Mouse (Mus musculus) adrenal gland, adult 2 months (tissue): ENCODE results near the gene Gad1. TPM values are rescaled to one million over a fixed set of nuclear protein-coding genes. Genes with fewer than 3 reads are reported as not detected.

Source experiments
- DNase-seq: peaks from one replicate; pipeline ENCODE4 v3.0.0; 2021
- long read RNA-seq: library from polyadenylated mRNA; stranded (forward); transcript quantifications from one replicate; pipeline ENCODE4 v2.0.0, GENCODE M21; 2021
- polyA plus RNA-seq: library from polyadenylated mRNA; depleted of rRNA; stranded (reverse); fragments of >200 nt; gene quantifications from 2 replicates; pipeline ENCODE4 v1.2.3, GENCODE M21; 2012; rRNA removed
- total RNA-seq, 2 experiments: library from RNA; stranded (reverse); gene quantifications; 2 replicates each; pipeline ENCODE4 v1.2.3; 2021

Gene Gad1
- total RNA-seq, result 1 to 10 TPM; 4.2 to 9.5 TPM
- polyA plus RNA-seq, result 4.2 and 8.0 TPM in 2 replicates
- long read RNA-seq, partial matches to known transcripts, result 0 of 6 reads
- long read RNA-seq, other reads (novel, unspliced or antisense), result 2 of 6 reads

- DNase-seq, result no peak
These were observed at the start of gene Gad1 for GRCm38 (mm10) chr2:70552772-70553171. TSS of gene Gad1 (plus strand) at chr2:70553072.

GRCm38 (mm10) chr2:70503436-70503835, 49.4 kb upstream of the Gad1 start:
- no peak for DNase-seq

GRCm38 (mm10) chr2:70505229-70505628, 47.6 kb upstream of the Gad1 start:
- no peak for DNase-seq

GRCm38 (mm10) chr2:70505896-70506295, 47.0 kb upstream of the Gad1 start:
- no peak for DNase-seq

- no peak for DNase-seq
These were observed 46.5 kb upstream of the Gad1 start for GRCm38 (mm10) chr2:70506372-70506771.

GRCm38 (mm10) chr2:70508496-70508895, 44.4 kb upstream of the Gad1 start, which contains the start of gene Erich2:
TSS of gene Erich2 (plus strand) at chr2:70508819.
- no peak for DNase-seq

- peak; percentile 92 for DNase-seq
These were observed 43.7 kb upstream of the Gad1 start for GRCm38 (mm10) chr2:70509021-70509632.

- DNase-seq, result peak; percentile 36
These were observed 14.6 kb upstream of the Gad1 start for GRCm38 (mm10) chr2:70538283-70538682.

- no peak for DNase-seq
These were observed 2.2 kb upstream of the Gad1 start for GRCm38 (mm10) chr2:70550671-70551070.

- no peak for DNase-seq
These were observed 1.4 kb upstream of the Gad1 start for GRCm38 (mm10) chr2:70551446-70551845.

GRCm38 (mm10) chr2:70552067-70552598, 739 bp upstream of the Gad1 start:
- no peak for DNase-seq

- DNase-seq, result no peak
These were observed 954 bp downstream of the Gad1 start for GRCm38 (mm10) chr2:70553826-70554225.

GRCm38 (mm10) chr2:70558112-70558842, 5.4 kb downstream of the Gad1 start:
- DNase-seq, result peak; percentile 87

GRCm38 (mm10) chr2:70558843-70559451, 6.1 kb downstream of the Gad1 start:
- peak; percentile 64 for DNase-seq

GRCm38 (mm10) chr2:70559520-70559919, 6.6 kb downstream of the Gad1 start:
- peak; percentile 77 for DNase-seq

GRCm38 (mm10) chr2:70561077-70561795, 8.4 kb downstream of the Gad1 start:
- peak; percentile 64 for DNase-seq

GRCm38 (mm10) chr2:70562011-70562491, 9.2 kb downstream of the Gad1 start:
- peak; percentile 69 for DNase-seq

GRCm38 (mm10) chr2:70562611-70562980, 9.7 kb downstream of the Gad1 start:
- no peak for DNase-seq

- peak; percentile 20 for DNase-seq
These were observed 10.3 kb downstream of the Gad1 start for GRCm38 (mm10) chr2:70562981-70563671.

- DNase-seq, result no peak
These were observed 11.1 kb downstream of the Gad1 start for GRCm38 (mm10) chr2:70563721-70564645.
